Mouse (Mus musculus) activated CD4-positive, CD25-positive, alpha-beta regulatory T cell, adult 9 weeks (primary cell): ENCODE data around the gene Tnmd. TPM values are rescaled to one million over a fixed set of nuclear protein-coding genes. Genes with fewer than 3 reads are reported as not detected.

Experiments
- polyA plus RNA-seq: library from polyadenylated mRNA; unstranded; fragments of 100-300 nt; shearing (Covaris generic); gene quantifications from one replicate; pipeline ENCODE4 v1.2.1, GENCODE M21; 2017

The Tnmd gene
- not detected for polyA plus RNA-seq

DNA sequence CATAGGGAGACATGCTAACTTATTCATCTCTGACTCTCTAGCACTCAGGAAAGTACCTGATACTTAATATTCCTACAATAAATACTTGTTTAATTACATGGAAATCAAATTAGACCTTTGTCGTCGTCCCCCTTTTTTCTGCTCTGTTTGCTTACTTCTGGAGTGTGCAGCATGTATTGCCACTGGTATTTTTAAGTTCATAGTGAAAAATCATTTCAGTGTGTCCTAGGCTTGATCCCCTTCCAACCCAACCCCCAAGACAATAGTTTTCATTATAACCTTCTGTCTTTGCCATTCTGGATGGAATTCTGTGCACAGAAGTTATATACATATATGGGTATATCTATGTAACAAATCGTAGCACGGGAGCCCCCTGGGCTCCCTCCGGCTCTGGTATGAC lies at the start of gene Tnmd:
Tnmd (plus strand) TSS at position 301 of the 400 bp plus-strand sequence.

DNA sequence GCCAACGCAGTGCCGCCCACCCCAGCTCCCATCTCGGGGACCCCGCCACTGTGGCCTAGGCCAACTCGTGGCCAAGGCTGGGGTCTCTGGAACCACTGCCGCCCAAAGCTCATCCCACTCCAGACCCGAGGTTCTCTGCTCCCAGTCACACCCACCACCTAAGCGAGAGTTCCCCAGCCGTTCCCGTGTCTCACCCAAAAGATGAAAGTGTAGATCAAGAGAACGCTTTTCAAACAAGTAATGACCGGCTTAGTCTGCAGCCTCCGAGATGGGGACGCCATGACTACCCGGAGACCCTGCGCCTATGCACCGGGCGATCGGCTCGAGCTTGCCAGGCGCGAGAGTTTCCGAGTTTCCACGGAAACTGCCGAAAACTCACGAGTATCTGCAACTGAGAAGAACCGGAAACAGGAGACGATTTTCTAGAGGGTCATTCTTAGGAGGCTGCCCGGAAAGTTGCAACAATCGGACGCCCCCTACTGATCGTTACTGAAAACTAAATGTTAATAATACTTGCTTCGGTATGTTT lies 47.3 kb downstream of the Tnmd start, which contains the start of gene Tspan6:
Tspan6 (minus strand) TSS at position 416 of the 529 bp plus-strand sequence.

DNA sequence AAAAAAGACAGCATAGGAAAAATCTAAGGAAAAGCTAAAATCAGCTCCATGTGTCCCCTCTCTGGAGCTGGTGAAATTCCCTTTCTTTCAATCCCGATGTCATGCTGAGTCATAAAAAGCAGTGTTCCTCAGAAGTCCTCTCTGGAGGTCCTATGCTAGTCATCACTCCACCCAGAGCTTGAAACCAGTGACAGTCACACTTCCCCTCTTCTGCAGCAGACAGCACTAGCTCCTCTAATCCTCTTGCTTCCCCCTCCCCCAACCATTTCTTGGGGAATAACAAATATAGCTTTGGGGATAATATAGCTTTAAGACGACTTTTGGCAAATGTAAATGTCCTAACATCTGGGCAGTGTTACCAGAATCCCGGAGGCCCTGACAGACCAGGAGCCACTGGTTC lies 57.5 kb downstream of the Tnmd start, which contains the start of gene Srpx2:
Srpx2 (plus strand) TSS at position 166 of the 400 bp plus-strand sequence.

Other genes with a start within 250 kb of the Tnmd start
- not detected for gene Pcdh19, start 162.0 kb upstream of the Tnmd start, polyA plus RNA-seq
- gene Tspan6, start 47.4 kb downstream of the Tnmd start, polyA plus RNA-seq, result 5.6 TPM
- gene Srpx2, start 57.4 kb downstream of the Tnmd start, polyA plus RNA-seq, result not detected
- 0.40 TPM for gene Sytl4, start 130.8 kb downstream of the Tnmd start, polyA plus RNA-seq
- 53.6 TPM for gene Cstf2, start 208.2 kb downstream of the Tnmd start, polyA plus RNA-seq